Mouse (Mus musculus): ENCODE results near the gene Gm49366. TPM values are rescaled to one million over a fixed set of nuclear protein-coding genes. Genes with fewer than 3 reads are reported as not detected.
"Not testable (repeated sequence)": the region's sequence is repeated elsewhere in the genome, so short reads cannot be mapped to it uniquely, and the experiment has no call there.

The Gm49366 gene
- total and polyA plus RNA-seq, 3 experiments = not detected

DNA sequence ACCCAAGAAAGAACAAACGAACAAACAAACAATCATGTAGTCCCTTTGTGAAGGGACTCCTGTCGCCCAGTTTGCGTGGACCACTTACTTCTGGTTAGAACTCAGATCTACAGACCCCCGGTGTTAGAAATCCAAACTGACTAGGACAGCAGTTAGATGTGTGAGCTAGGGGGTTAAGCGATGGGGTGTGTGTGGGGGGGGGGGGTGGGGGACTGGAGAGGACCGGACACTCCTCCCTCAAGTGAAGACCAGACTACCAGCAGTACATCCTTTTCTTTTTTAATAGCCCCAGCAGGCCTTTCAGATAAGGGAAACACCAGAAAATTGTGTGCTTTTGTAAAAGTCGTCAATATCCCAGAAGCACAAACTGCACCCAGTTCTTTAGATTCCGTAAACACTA lies 30.0 kb upstream of the Gm49366 start:
- no peaks in the 10 kb centered on the region for H3K36me3 ChIP-seq (replicated peaks in 1 of 2; ENCODE audit: control insufficient read depth in 1 of 2, insufficient read depth in 1 of 2, low read length in 1 of 2)
- in situ Hi-C loops (cut with MboI; ENCODE audit: low pct_ligation_motif_present, low pct_unique_long_range_greater_than_20kb, low sequenced_read_pairs) (no loop called here), dilution Hi-C loops (cut with MboI; ENCODE audit: extremely low pct_ligation_motif_present, extremely low pct_unique_long_range_greater_than_20kb, low sequenced_read_pairs) (no loop called here)
- no peaks in the 10 kb centered on the region for H3K27me3 ChIP-seq (replicated peaks)
- DNase-seq (ENCODE audit: extremely low read depth) = no peak
- H3K4me3 ChIP-seq (replicated peaks in 1 of 3; ENCODE audit: low read depth in 2 of 3, low read length in 2 of 3, poor library complexity in 1 of 3) = no peak overlapping the region
- no peak for TF ChIP-seq JUN (IDR thresholded peaks at IDR 0.05; ENCODE audit: insufficient read depth, low read depth, low read length)
- no peak for TF ChIP-seq HCFC1 (IDR thresholded peaks at IDR 0.05; ENCODE audit: low read depth, low read length)
- TF ChIP-seq MAX (IDR thresholded peaks at IDR 0.05; ENCODE audit: low read length) = no peak
- no peak for TF ChIP-seq NRF1 (IDR thresholded peaks at IDR 0.05; ENCODE audit: low read depth, low read length)
- no peak for TF ChIP-seq MXI1 (IDR thresholded peaks at IDR 0.05; ENCODE audit: low read depth, low read length)
- no peak for TF ChIP-seq ZC3H11A (IDR thresholded peaks at IDR 0.05; ENCODE audit: low read depth, low read length)
- TF ChIP-seq E2F4 (IDR thresholded peaks at IDR 0.05; ENCODE audit: insufficient replicate concordance, low read depth, low read length) = no peak
- no peak for TF ChIP-seq RAD21 (IDR thresholded peaks at IDR 0.05; ENCODE audit: low read depth, low read length)
- TF ChIP-seq POLR2AphosphoS2 (IDR thresholded peaks at IDR 0.05; ENCODE audit: low read depth, low read length) = no peak
- TF ChIP-seq GABPA (IDR thresholded peaks at IDR 0.05; ENCODE audit: insufficient replicate concordance, low read depth, low read length) = no peak
- TF ChIP-seq MAZ (IDR thresholded peaks at IDR 0.05; ENCODE audit: low read depth, low read length) = no peak
- no peak for TF ChIP-seq USF1 (IDR thresholded peaks at IDR 0.05; ENCODE audit: low read depth, low read length)
- TF ChIP-seq EP300 (IDR thresholded peaks at IDR 0.05; ENCODE audit: low read length) = no peak
- no peak overlapping the region for H3K27ac ChIP-seq (ENCODE audit: insufficient read depth, low read depth)
- no peak overlapping the region for H3K4me2 ChIP-seq (ENCODE audit: insufficient read depth, low read depth, poor library complexity, severe bottlenecking)
- no peaks in the 10 kb centered on the region for H3K79me2 ChIP-seq (replicated peaks; ENCODE audit: control insufficient read depth, extremely low read depth, insufficient read depth, poor library complexity, severe bottlenecking)
- H3K9ac ChIP-seq (ENCODE audit: insufficient read depth, low read depth) = no peak overlapping the region
- H3K9me3 ChIP-seq (replicated peaks; ENCODE audit: low read length) = no peaks in the 10 kb centered on the region
- peaks cover 3 to 5% of the 10 kb centered on the region in 2 experiments; a peak in 3 of 4 replicates for H3K4me1 ChIP-seq (ENCODE audit: control insufficient read depth in 1 of 2, insufficient read depth in 2 of 2)

DNA sequence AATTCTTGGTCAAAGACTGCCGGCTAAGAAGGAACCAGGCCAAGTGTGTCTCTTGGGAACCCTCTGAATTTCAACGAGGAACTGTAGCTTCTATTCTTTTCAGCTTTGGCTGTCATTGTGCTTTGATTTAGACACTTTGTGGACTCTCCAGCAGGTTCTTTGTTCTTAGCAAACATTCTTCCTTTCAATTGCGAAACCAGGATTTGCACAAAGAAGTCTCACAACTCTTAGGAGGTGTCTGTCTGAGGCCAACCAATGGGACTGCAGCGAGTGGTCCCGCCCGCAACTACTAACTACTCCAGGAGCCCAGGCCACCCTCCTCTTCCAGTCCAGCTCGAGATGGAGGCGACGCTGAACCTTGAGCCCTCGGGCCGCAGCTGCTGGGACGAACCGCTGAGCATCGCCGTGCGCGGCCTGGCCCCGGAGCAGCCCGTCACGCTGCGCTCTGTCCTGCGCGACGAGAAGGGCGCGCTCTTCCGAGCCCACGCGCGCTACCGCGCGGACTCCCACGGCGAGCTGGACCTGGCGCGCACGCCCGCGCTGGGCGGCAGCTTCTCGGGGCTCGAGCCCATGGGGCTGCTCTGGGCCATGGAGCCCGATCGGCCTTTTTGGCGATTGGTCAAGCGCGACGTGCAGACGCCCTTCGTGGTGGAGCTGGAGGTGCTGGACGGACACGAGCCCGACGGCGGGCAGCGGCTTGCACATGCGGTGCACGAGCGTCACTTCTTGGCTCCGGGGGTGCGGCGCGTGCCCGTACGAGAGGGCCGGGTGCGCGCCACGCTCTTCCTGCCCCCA lies 29.4 kb upstream of the Gm49366 start, which contains the start of gene Acot1:
Gene Acot1, plus strand, starts transcription at position 320 of the 795 bp plus-strand sequence.
- in situ Hi-C loops (cut with MboI; ENCODE audit: low pct_ligation_motif_present, low pct_unique_long_range_greater_than_20kb, low sequenced_read_pairs); H3K4me2 ChIP-seq (ENCODE audit: insufficient read depth, low read depth, poor library complexity, severe bottlenecking); DNase-seq (ENCODE audit: extremely low read depth); H3K9me3 ChIP-seq (replicated peaks; ENCODE audit: low read length); dilution Hi-C loops (cut with MboI; ENCODE audit: extremely low pct_ligation_motif_present, extremely low pct_unique_long_range_greater_than_20kb, low sequenced_read_pairs); H3K27me3 ChIP-seq (replicated peaks); H3K36me3 ChIP-seq (replicated peaks in 1 of 2; ENCODE audit: control insufficient read depth in 1 of 2, insufficient read depth in 1 of 2, low read length in 1 of 2); H3K27ac ChIP-seq (ENCODE audit: insufficient read depth, low read depth); H3K4me1 ChIP-seq (ENCODE audit: control insufficient read depth in 1 of 2, insufficient read depth in 2 of 2); H3K79me2 ChIP-seq (replicated peaks; ENCODE audit: control insufficient read depth, extremely low read depth, insufficient read depth, poor library complexity, severe bottlenecking); H3K9ac ChIP-seq (ENCODE audit: insufficient read depth, low read depth); H3K4me3 ChIP-seq (replicated peaks in 1 of 3; ENCODE audit: low read depth in 2 of 3, low read length in 2 of 3, poor library complexity in 1 of 3): not testable (repeated sequence)

Data from CH12.LX (cell line).